Mouse (Mus musculus): ENCODE measurements around the gene Psmb5. TPM values are rescaled to one million over a fixed set of nuclear protein-coding genes. Genes with fewer than 3 reads are reported as not detected.

Psmb5 gene
- polyA plus RNA-seq, 1 experiment from 2014 or later = 446 TPM

GRCm38 (mm10) chr14:54643011-54643410 lies 25.2 kb upstream of the Psmb5 start:
- 81% methylated on average over 2 of the region's 2 CpGs for WGBS
- no peak for ATAC-seq (ENCODE audit: low FRiP score, low read depth)
- H3K36me3 ChIP-seq = peaks cover 58% of the 10 kb centered on the region
- H3K4me2 ChIP-seq = no peak overlapping the region
- H3K9me3 ChIP-seq = no peaks in the 10 kb centered on the region
- H3K9ac ChIP-seq = no peak overlapping the region
- H3K27ac ChIP-seq (replicated peaks) = no peak overlapping the region
- peaks cover 32% of the 10 kb centered on the region for H3K4me1 ChIP-seq (replicated peaks)
- H3K27me3 ChIP-seq = no peaks in the 10 kb centered on the region
- H3K4me3 ChIP-seq = no peak overlapping the region

GRCm38 (mm10) chr14:54642224-54642944 lies 24.6 kb upstream of the Psmb5 start:
- peak overlapping the region; percentile 45; the same call in 1 of the 2 replicates for H3K27ac ChIP-seq (replicated peaks)
- H3K4me3 ChIP-seq = no peak overlapping the region
- no peaks in the 10 kb centered on the region for H3K27me3 ChIP-seq
- peaks cover 30% of the 10 kb centered on the region for H3K4me1 ChIP-seq (replicated peaks)
- H3K36me3 ChIP-seq = peaks cover 52% of the 10 kb centered on the region
- no peak for ATAC-seq (ENCODE audit: low FRiP score, low read depth)
- H3K9ac ChIP-seq = no peak overlapping the region
- no peaks in the 10 kb centered on the region for H3K9me3 ChIP-seq
- no peak overlapping the region for H3K4me2 ChIP-seq
- 79% methylated on average over 25 of the region's 25 CpGs for WGBS

- Histone ChIP-seq H3K4me2 (peak within 1 kb of the TSS; percentile 97), H3K36me3 (peaks cover 42% of the 10 kb centered on the region), H3K9ac (peak within 1 kb of the TSS; percentile 98), H3K4me3 (peak within 1 kb of the TSS; percentile 86), H3K27ac (replicated peaks) (peak within 1 kb of the TSS; percentile 92), H3K4me1 (replicated peaks) (peaks cover 30% of the 10 kb centered on the region), H3K27me3 (no peaks in the 10 kb centered on the region), H3K9me3 (no peaks in the 10 kb centered on the region)
- ATAC-seq (ENCODE audit: low FRiP score, low read depth) = peak; percentile 92
- WGBS = under 1% methylated on average over 46 of the region's 52 CpGs
Observed at GRCm38 (mm10) chr14:54641305-54641969, 23.6 kb upstream of the Psmb5 start, which contains the start of gene Cdh24. Gene Cdh24 (minus strand): TSS chr14:54641364.

DNA sequence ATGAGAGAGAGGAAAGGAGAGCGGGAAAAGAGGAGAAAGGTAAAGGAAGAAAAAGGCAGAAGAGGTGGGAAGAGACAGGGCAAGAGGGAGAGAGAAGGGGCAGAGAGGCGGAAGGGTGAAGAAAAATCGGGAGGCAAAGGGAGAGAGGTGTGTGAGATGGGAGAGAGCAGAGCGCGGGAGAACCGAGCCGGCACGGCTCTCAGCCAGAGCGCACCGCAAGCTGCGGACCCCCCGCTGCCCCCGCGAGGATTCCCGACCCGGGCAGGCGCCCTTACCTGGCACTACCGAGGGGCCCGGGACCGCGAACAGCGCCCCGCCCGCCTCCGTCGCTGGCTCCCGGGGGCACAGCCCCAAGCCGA lies 23.1 kb upstream of the Psmb5 start, which contains the start of gene Gm17606:
Gene Gm17606, plus strand, starts transcription at position 7 of the 359 bp plus-strand sequence.
- peaks cover 30% of the 10 kb centered on the region for H3K4me1 ChIP-seq (replicated peaks)
- peak within 1 kb of the TSS; percentile 97 for H3K4me2 ChIP-seq
- H3K27me3 ChIP-seq = no peaks in the 10 kb centered on the region
- WGBS = 2% methylated on average over 26 of the region's 28 CpGs
- peak within 1 kb of the TSS; percentile 92 for H3K27ac ChIP-seq (replicated peaks)
- H3K9ac ChIP-seq = peak within 1 kb of the TSS; percentile 98
- peak within 1 kb of the TSS; percentile 86 for H3K4me3 ChIP-seq
- ATAC-seq (ENCODE audit: low FRiP score, low read depth) = no peak
- no peaks in the 10 kb centered on the region for H3K9me3 ChIP-seq
- peaks cover 40% of the 10 kb centered on the region for H3K36me3 ChIP-seq

DNA sequence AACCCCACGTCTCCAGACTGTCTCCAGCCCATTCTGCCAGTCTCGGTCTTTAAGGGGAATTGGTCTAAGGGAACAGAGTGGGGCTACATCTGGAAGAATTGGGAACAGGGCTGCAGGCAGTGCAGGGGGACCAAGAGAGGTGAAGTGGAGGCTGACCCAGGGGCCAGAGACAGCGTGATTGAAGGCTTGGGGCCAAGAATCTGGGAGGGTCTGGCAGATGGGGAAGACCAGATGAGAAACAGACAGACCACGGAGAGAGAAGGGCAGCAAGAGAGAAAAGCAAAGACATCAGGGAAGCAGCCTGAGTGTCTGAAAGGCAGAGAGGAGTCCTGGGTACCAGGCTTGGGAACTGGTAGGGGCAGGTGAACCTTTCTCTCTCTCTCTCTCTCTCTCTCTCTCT lies 22.3 kb upstream of the Psmb5 start:
- no peaks in the 10 kb centered on the region for H3K27me3 ChIP-seq
- peak overlapping the region; percentile 53 for H3K9ac ChIP-seq
- H3K9me3 ChIP-seq = no peaks in the 10 kb centered on the region
- peak overlapping the region; percentile 97 for H3K4me2 ChIP-seq
- H3K4me1 ChIP-seq (replicated peaks) = peaks cover 30% of the 10 kb centered on the region
- WGBS = 19% methylated on average over 4 of the region's 4 CpGs
- H3K27ac ChIP-seq (replicated peaks) = no peak overlapping the region; the same call in 1 of the 2 replicates
- H3K36me3 ChIP-seq = peaks cover 37% of the 10 kb centered on the region
- ATAC-seq (ENCODE audit: low FRiP score, low read depth) = no peak
- H3K4me3 ChIP-seq = peak overlapping the region; percentile 86

DNA sequence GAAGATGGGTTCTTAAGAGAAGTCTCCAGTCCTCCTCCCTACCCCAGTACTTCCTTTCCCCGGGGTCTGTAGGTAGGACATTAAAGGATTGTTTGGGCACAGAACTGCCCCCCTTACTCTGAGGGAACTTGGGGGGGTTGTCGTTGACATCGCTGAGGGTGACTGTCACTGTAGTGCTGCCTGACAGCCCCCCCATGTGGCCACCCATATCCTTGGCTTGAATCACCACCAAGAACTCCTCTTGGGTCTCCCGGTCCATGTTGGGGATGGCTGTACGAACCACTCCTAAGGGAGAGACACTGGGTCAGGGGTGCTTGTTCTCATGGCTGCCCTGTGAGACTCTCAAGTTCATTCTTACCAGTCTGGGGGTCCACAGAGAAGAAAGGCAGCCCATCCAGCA lies 20.4 kb upstream of the Psmb5 start:
- Histone ChIP-seq H3K4me1 (replicated peaks) (peaks cover 34% of the 10 kb centered on the region), H3K4me3 (no peak overlapping the region), H3K27ac (replicated peaks) (no peak overlapping the region), H3K27me3 (no peaks in the 10 kb centered on the region), H3K36me3 (peaks cover 28% of the 10 kb centered on the region), H3K9me3 (no peaks in the 10 kb centered on the region), H3K4me2 (no peak overlapping the region), H3K9ac (0 out of 2 replicates have a peak overlapping the region, but pooled peaks have one; percentile 22)
- ATAC-seq (ENCODE audit: low FRiP score, low read depth) = no peak
- WGBS = 86% methylated on average over 5 of the region's 5 CpGs

DNA sequence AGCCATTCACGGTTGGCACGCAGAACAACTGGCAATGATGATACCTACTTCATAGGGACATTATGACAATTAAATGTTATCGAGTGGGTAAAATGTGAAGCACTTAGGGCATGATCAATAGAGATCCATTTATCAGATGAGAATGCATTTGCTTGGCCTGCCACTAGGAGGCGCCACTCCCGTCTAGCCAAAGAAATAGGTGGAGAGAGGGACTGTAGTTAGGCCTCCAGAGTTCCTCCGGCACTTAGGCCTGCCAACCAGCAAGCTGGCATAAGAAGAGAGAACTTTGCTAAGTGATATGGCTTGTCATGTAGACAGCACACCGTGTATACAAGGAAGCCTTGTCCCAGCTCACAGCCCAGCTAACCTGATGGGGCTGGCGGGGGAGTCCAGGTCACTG lies 19.1 kb upstream of the Psmb5 start:
- H3K36me3 ChIP-seq = peaks cover 29% of the 10 kb centered on the region
- ATAC-seq (ENCODE audit: low FRiP score, low read depth) = no peak
- H3K9me3 ChIP-seq = no peaks in the 10 kb centered on the region
- WGBS = 43% methylated on average over 8 of the region's 8 CpGs
- H3K4me1 ChIP-seq (replicated peaks) = peaks cover 29% of the 10 kb centered on the region
- no peaks in the 10 kb centered on the region for H3K27me3 ChIP-seq
- no peak overlapping the region for H3K4me3 ChIP-seq
- no peak overlapping the region for H3K27ac ChIP-seq (replicated peaks)
- H3K4me2 ChIP-seq = no peak overlapping the region
- H3K9ac ChIP-seq = no peak overlapping the region

- Histone ChIP-seq H3K4me2 (no peak overlapping the region), H3K4me1 (replicated peaks) (peaks cover 15% of the 10 kb centered on the region), H3K36me3 (peaks cover 46% of the 10 kb centered on the region), H3K4me3 (no peak overlapping the region), H3K27me3 (no peaks in the 10 kb centered on the region), H3K27ac (replicated peaks) (no peak overlapping the region), H3K9me3 (no peaks in the 10 kb centered on the region), H3K9ac (no peak overlapping the region)
- ATAC-seq (ENCODE audit: low FRiP score, low read depth) = no peak
- WGBS = 88% methylated on average over 4 of the region's 4 CpGs
Observed at GRCm38 (mm10) chr14:54634182-54634581, 16.4 kb upstream of the Psmb5 start.

- Histone ChIP-seq H3K9me3 (no peaks in the 10 kb centered on the region), H3K4me2 (no peak overlapping the region), H3K4me3 (no peak overlapping the region), H3K9ac (no peak overlapping the region), H3K27ac (replicated peaks) (no peak overlapping the region), H3K27me3 (no peaks in the 10 kb centered on the region), H3K36me3 (peaks cover 46% of the 10 kb centered on the region), H3K4me1 (replicated peaks) (0 out of 2 replicates have a peak, but pooled peaks cover 4% of the 10 kb centered on the region)
- no peak for ATAC-seq (ENCODE audit: low FRiP score, low read depth)
- WGBS = 92% methylated on average over 20 of the region's 37 CpGs
Observed at GRCm38 (mm10) chr14:54632252-54632651, 14.4 kb upstream of the Psmb5 start.

- 0 out of 2 replicates have a peak overlapping the region, but pooled peaks have one; percentile 53 for H3K27ac ChIP-seq (replicated peaks)
- H3K36me3 ChIP-seq = peaks cover 46% of the 10 kb centered on the region
- H3K4me2 ChIP-seq = no peak overlapping the region
- H3K9ac ChIP-seq = no peak overlapping the region
- WGBS = 36% methylated on average over 4 of the region's 4 CpGs
- no peaks in the 10 kb centered on the region for H3K9me3 ChIP-seq
- H3K27me3 ChIP-seq = no peaks in the 10 kb centered on the region
- H3K4me3 ChIP-seq = no peak overlapping the region
- H3K4me1 ChIP-seq (replicated peaks) = 0 out of 2 replicates have a peak, but pooled peaks cover 4% of the 10 kb centered on the region
- ATAC-seq (ENCODE audit: low FRiP score, low read depth) = no peak
Observed at GRCm38 (mm10) chr14:54631240-54631599, 13.4 kb upstream of the Psmb5 start.

- Histone ChIP-seq H3K4me3 (no peak overlapping the region), H3K27ac (replicated peaks) (peak overlapping the region; percentile 53; the same call in 1 of the 2 replicates), H3K36me3 (peaks cover 41% of the 10 kb centered on the region), H3K4me2 (no peak overlapping the region), H3K4me1 (replicated peaks) (0 out of 2 replicates have a peak, but pooled peaks cover 4% of the 10 kb centered on the region), H3K9me3 (no peaks in the 10 kb centered on the region), H3K27me3 (no peaks in the 10 kb centered on the region), H3K9ac (no peak overlapping the region)
- peak; percentile 33; the same call in 1 of the 2 replicates for ATAC-seq (ENCODE audit: low FRiP score, low read depth)
- 73% methylated on average over 11 of the region's 11 CpGs for WGBS
Observed at GRCm38 (mm10) chr14:54630583-54631239, 12.9 kb upstream of the Psmb5 start.

GRCm38 (mm10) chr14:54629797-54630196 lies 12.0 kb upstream of the Psmb5 start:
- Histone ChIP-seq H3K36me3 (peaks cover 38% of the 10 kb centered on the region), H3K27ac (replicated peaks) (no peak overlapping the region)
- WGBS = 92% methylated on average over 2 of the region's 2 CpGs

More at GRCm38 (mm10) chr14:54629797-54630196, 12.0 kb upstream of the Psmb5 start:
- H3K4me2 ChIP-seq = no peak overlapping the region
- no peak overlapping the region for H3K4me3 ChIP-seq
- H3K4me1 ChIP-seq (replicated peaks) = 0 out of 2 replicates have a peak, but pooled peaks cover 4% of the 10 kb centered on the region
- H3K9ac ChIP-seq = no peak overlapping the region
- H3K27me3 ChIP-seq = no peaks in the 10 kb centered on the region
- H3K9me3 ChIP-seq = no peaks in the 10 kb centered on the region
- ATAC-seq (ENCODE audit: low FRiP score, low read depth) = no peak
